Mouse (Mus musculus) heart, postnatal 0 days (tissue): Measurements from ENCODE around the gene Foxn3. TPM values are rescaled to one million over a fixed set of nuclear protein-coding genes. Genes with fewer than 3 reads are reported as not detected.

Source experiments
- ATAC-seq: fragments of 200-750 bp; cut with Nextera tagmentation; 2 replicates; pipeline ENCODE4 v1.8.0; 2017; ENCODE audit warnings: low read depth, moderate number of reproducible peaks, moderate library complexity; ENCODE audit not compliant: insufficient read depth
- DNase-seq: peaks from one replicate; pipeline ENCODE4 v3.0.0-alpha.2; 2016; ENCODE audit warnings: low spot score
- H3K27ac ChIP-seq: fragments of 300-500 bp; sonication (generic); 2 replicates; pipeline ENCODE4 v1.5.1; 2014; ENCODE audit warnings: low read depth, mild to moderate bottlenecking
- H3K27me3 ChIP-seq: fragments of 300-500 bp; sonication (generic); 2 replicates; pipeline ENCODE4 v1.6.1; 2014; ENCODE audit warnings: low read length, mixed read lengths; ENCODE audit not compliant: control insufficient read depth, insufficient read depth
- H3K36me3 ChIP-seq: fragments of 300-500 bp; sonication (generic); replicated peaks from 2 replicates; pipeline ENCODE4 v1.6.1; 2014; ENCODE audit warnings: low read length, mixed read lengths; ENCODE audit not compliant: control insufficient read depth, insufficient read depth
- H3K4me1 ChIP-seq: fragments of 300-500 bp; sonication (generic); 2 replicates; pipeline ENCODE4 v1.6.1; 2014; ENCODE audit warnings: antibody characterized with exemption; ENCODE audit not compliant: control insufficient read depth, insufficient read depth
- H3K4me2 ChIP-seq: fragments of 300-500 bp; sonication (generic); 2 replicates; pipeline ENCODE4 v1.6.1; 2014; ENCODE audit warnings: low read depth, mild to moderate bottlenecking, low read length, moderate library complexity
- H3K4me3 ChIP-seq: fragments of 300-500 bp; sonication (generic); 2 replicates; pipeline ENCODE4 v1.5.1; 2014; ENCODE audit warnings: low read depth, low read length
- H3K9ac ChIP-seq: fragments of 300-500 bp; sonication (generic); replicated peaks from 2 replicates; pipeline ENCODE4 v1.6.1; 2014; ENCODE audit warnings: low read depth, low read length, mixed read lengths
- H3K9me3 ChIP-seq: fragments of 300-500 bp; sonication (generic); replicated peaks from 2 replicates; pipeline ENCODE4 v1.6.1; 2016; ENCODE audit warnings: low read length; ENCODE audit not compliant: control insufficient read depth
- CTCF ChIP-seq: IDR thresholded peaks from 2 replicates; pipeline ENCODE4 v1.5.1; 2016; ENCODE audit warnings: antibody characterized with exemption, control low read depth, low read depth
- EP300 ChIP-seq: IDR thresholded peaks from 2 replicates; pipeline ENCODE4 v1.6.1; 2016; ENCODE audit warnings: antibody characterized with exemption, low read depth
- WGBS: fragments of 180-500 bp; shearing (Covaris S2); extraction: QIAGEN DNeasy Blood & Tissue Kit; methylation state at CpG from one replicate; pipeline ENCODE4 v1.1.7; 2014; 5-methylcytosine and 5-hydroxymethylcytosine counted together
- polyA plus RNA-seq: library from polyadenylated mRNA; unstranded; fragments of >200 nt; fragmentation: Nextera tagmentation; extraction: Ambion mirVana; gene quantifications from 2 replicates; pipeline ENCODE4 v1.2.1, GENCODE M21; 2015
- total RNA-seq: library from RNA; depleted of rRNA; stranded (reverse); fragments of >200 nt; gene quantifications from 2 replicates; pipeline ENCODE4 v1.2.3, GENCODE M21; 2014; ENCODE audit warnings: low replicate concordance

Gene Foxn3
- total and polyA plus RNA-seq, 2 experiments from 2014 or later, result 31.4 to 55.3 TPM

- no peaks in the 10 kb centered on the region for H3K9me3 ChIP-seq
- no peak overlapping the region for H3K4me3 ChIP-seq
- H3K4me2 ChIP-seq, result no peak overlapping the region
- ATAC-seq (no peak), DNase-seq (no peak)
- 84% methylated on average over 1 of the region's 1 CpGs for WGBS
- H3K27ac ChIP-seq, result no peak overlapping the region
- H3K4me1 ChIP-seq, result peaks cover 14% of the 10 kb centered on the region
- H3K36me3 ChIP-seq, result no peaks in the 10 kb centered on the region
- H3K9ac ChIP-seq, result no peak overlapping the region
- TF ChIP-seq CTCF (no peak), EP300 (no peak)
- no peaks in the 10 kb centered on the region for H3K27me3 ChIP-seq
Measured at GRCm38 (mm10) chr12:99396461-99396860, 166.9 kb downstream of the Foxn3 start.

- no peak overlapping the region for H3K27ac ChIP-seq
- H3K4me3 ChIP-seq, result no peak overlapping the region
- DNase-seq (no peak), ATAC-seq (no peak)
- H3K9ac ChIP-seq, result no peak overlapping the region
- peaks cover 22% of the 10 kb centered on the region for H3K4me1 ChIP-seq
- H3K4me2 ChIP-seq, result no peak overlapping the region
- H3K27me3 ChIP-seq, result no peaks in the 10 kb centered on the region
- no peaks in the 10 kb centered on the region for H3K36me3 ChIP-seq
- no peaks in the 10 kb centered on the region for H3K9me3 ChIP-seq
- TF ChIP-seq CTCF, result no peak
- TF ChIP-seq EP300, result no peak
- 84% methylated on average over 3 of the region's 3 CpGs for WGBS
Measured at GRCm38 (mm10) chr12:99395082-99395481, 168.3 kb downstream of the Foxn3 start.

GRCm38 (mm10) chr12:99394676-99395075, 168.7 kb downstream of the Foxn3 start:
- no peak overlapping the region for H3K4me3 ChIP-seq
- H3K9me3 ChIP-seq, result no peaks in the 10 kb centered on the region
- H3K36me3 ChIP-seq, result no peaks in the 10 kb centered on the region
- no peak overlapping the region for H3K27ac ChIP-seq
- H3K4me1 ChIP-seq, result peaks cover 22% of the 10 kb centered on the region
- no peak for ATAC-seq
- H3K27me3 ChIP-seq, result no peaks in the 10 kb centered on the region
- no peak overlapping the region for H3K9ac ChIP-seq
- 57% methylated on average over 5 of the region's 5 CpGs for WGBS
- TF ChIP-seq CTCF, result no peak
- no peak for TF ChIP-seq EP300
- no peak for DNase-seq
- H3K4me2 ChIP-seq, result no peak overlapping the region

GRCm38 (mm10) chr12:99393867-99394630, 169.3 kb downstream of the Foxn3 start:
- Histone ChIP-seq H3K27me3 (no peaks in the 10 kb centered on the region), H3K4me3 (peak overlapping the region; percentile 99), H3K27ac (peak overlapping the region; percentile 98), H3K9ac (peak overlapping the region; percentile 94; the same call in 1 of the 2 replicates), H3K4me2 (peak overlapping the region; percentile 83), H3K9me3 (no peaks in the 10 kb centered on the region), H3K36me3 (no peaks in the 10 kb centered on the region), H3K4me1 (peaks cover 22% of the 10 kb centered on the region)
- ATAC-seq, result no peak
- 57% methylated on average over 11 of the region's 11 CpGs for WGBS
- TF ChIP-seq CTCF, result no peak
- DNase-seq, result no peak

- peak; percentile 91 for DNase-seq
- WGBS, result under 1% methylated on average over 59 of the region's 71 CpGs
- Histone ChIP-seq H3K9ac (peak overlapping the region; percentile 94), H3K4me2 (peak overlapping the region; percentile 83), H3K9me3 (no peaks in the 10 kb centered on the region), H3K4me3 (peak overlapping the region; percentile 99), H3K27ac (peak overlapping the region; percentile 98), H3K4me1 (peaks cover 17% of the 10 kb centered on the region), H3K36me3 (peaks cover 6% of the 10 kb centered on the region; the same call in 1 of the 2 replicates), H3K27me3 (no peaks in the 10 kb centered on the region)
- peak; percentile 80 for TF ChIP-seq EP300
- TF ChIP-seq CTCF, result peak; percentile 58
- ATAC-seq, result peak; percentile 83
Measured at GRCm38 (mm10) chr12:99392944-99393866, 170.2 kb downstream of the Foxn3 start.
